Mouse (Mus musculus): ENCODE measurements around the gene Coq3.

Coq3 gene

DNA sequence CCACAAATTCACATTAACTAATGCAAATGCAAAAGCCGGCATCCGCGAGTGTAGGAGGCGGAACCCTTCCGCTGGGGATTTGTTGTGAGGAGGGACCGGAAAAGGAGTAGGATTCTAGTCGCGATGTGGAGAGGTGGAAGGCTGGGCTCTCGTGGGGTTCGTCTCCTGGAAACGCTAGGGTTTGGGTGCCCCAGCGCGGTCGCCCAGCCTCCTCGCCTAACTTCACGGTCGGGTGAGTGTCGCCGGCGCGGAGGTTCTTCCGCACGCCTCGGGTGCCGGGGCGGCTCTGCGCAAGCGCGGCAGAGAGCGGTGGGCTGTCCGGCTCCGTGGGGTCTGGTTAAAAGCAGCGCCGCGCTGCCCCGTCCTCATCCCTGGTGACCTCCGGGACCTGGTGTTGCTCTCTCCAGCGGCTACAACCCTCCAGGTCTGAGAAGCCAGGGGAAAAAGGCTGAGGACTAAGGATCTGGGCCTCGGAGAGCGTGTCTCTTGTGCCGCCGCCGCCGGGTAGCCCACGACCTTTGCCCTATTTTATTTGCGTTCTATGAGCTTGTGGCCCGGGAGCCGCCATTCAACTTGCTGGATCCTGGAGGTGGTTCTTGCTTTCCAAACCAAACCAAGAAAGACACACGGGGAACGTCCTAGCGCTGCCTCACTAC lies at the start of gene Coq3:
TSS of gene Coq3 (plus strand) at position 109 of the 656 bp plus-strand sequence.
- peak; percentile 76 to 87 for DNase-seq (ENCODE audit: low spot score in 2 of 2)

DNA sequence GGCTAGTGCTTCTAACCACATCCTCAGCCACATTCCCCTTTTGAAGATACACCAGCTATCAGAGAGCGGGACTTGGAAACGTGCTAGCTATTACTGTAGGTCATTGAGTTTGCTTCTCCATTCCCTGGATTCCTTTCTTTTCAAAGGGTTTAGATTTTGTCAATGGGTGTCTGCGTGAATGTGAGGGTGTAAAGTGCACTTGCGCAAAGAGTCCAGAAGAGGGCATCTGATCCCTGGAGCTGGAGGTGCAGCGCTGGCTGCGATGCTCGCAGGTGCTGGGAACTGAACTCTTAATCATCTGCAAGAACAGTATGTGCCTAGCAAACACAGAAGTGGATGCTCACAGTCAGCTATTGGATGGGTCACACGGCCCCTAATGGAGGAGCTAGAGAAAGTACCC lies 46.6 kb upstream of the Coq3 start:
- no peak for DNase-seq (ENCODE audit: low spot score in 2 of 2)

DNA sequence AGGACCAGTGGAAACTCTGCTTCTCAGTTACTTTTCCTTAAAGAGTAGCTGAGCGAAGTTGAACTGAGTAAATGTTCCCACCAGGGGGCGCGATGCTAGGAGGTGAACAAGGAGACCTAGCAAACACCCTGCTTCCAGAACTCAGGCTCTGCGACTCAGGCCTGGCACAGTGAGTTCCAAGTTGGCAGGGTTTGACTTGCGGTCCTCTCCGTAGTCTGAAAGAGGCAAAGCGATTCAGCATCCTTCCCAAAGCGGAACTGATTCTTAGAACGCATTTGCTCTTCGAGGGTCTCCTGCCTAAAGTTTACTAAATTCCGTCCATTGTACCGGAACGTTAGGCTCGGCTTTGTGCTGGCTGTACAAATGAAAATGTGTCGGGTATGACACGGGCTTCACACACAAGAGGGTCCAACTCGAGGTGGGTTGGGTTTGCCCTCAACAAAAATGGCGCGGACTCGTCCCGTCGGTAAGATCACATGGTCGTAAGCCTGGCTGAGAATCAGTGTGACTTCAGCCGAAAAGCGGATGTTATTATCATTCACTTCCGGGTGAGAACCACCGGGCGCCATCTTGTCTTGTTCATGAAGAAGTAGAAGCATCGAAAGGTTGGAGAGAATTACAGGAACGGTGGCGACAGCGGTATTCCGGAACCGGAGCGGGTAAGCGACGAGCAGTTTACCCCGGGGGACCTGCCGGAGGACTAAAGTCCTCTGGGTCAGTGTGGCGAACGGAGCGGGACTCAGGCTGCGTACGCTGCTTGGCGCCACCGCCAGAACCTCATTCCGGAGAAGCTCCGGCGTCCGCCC lies 31.8 kb upstream of the Coq3 start, which contains the start of gene Pnisr:
TSS of gene Pnisr (plus strand) at position 103 of the 806 bp plus-strand sequence.
- DNase-seq (ENCODE audit: low spot score in 2 of 2): peak; percentile 91 to 97

DNA sequence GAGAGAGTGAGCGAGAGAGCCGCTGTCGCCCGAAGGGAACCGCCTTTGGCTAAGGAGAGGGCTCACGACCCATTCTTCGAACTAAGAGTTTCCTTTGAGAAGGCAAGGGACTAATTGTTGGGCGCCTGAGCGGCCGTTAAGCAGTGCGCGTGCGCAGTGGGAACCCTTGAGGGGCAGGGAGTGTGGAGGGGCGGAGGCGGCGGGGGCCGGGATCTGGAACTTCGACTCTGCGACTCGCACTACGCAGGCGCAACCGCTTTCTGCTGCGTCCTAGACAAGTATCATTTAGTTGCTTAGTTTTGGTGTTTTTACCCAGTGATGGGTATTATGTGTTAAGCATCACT lies 31.2 kb upstream of the Coq3 start:
- DNase-seq (ENCODE audit: low spot score in 2 of 2): peak; percentile 89 to 95

DNA sequence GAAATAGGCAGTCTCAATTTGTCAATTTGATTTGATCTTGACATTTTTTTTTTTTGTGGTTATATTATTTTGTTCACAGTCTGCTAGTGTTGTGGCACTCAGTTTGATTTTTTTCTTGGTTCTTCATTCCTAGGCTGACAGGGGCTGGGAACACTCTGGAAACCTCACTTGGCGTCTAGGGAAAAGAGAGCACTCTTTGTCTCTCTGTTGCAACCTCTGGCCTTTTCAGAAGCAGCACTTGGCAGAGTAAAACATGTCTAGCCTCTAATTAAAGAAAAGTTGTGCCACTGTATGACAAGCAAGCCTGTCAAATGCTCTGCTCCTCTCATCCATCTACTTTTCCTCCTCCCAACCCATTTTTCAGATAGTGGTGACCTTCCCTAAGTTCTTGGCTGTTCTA lies 22.0 kb upstream of the Coq3 start:
- no peak for DNase-seq (ENCODE audit: low spot score in 2 of 2)

DNA sequence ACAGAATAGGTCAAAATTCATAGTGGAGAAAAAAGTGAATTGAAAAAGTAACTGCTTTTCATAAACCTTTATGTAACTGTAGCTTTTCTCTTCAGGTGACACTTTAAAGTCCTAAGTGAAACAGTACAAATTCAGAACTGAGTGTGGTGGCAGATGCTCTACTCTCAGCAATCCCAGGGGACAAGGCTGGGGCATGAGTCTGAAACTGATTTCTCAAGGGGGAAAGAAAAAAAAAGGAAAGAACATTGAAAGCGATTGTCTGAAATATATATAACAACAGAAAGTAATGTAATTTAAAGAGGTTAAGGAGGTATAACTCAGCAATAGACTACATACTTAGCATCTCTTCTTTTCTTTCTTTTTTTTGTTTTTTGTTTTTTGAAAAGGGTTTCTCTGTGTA lies 14.2 kb upstream of the Coq3 start:
- no peak for DNase-seq (ENCODE audit: low spot score in 2 of 2)

DNA sequence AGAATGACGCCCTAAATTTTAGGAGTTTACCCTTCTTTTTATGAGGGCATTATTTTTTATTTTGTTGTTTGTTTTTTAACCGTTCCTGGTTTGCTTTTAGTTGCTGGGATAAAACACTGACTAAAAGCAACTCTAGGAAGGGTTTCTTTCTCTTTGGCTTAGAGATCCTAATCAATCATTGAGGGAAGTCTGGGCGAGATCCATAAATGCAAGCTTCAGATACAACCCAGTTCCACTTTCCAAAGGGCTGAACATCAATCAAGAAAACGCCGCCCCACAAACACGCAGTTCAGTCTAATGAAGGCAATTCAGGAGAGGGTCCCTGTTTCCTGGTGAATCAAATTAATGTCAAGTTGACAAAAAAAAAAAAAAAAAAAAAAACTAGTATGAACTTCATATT lies 697 bp upstream of the Coq3 start:
- DNase-seq (ENCODE audit: low spot score in 2 of 2): no peak

DNA sequence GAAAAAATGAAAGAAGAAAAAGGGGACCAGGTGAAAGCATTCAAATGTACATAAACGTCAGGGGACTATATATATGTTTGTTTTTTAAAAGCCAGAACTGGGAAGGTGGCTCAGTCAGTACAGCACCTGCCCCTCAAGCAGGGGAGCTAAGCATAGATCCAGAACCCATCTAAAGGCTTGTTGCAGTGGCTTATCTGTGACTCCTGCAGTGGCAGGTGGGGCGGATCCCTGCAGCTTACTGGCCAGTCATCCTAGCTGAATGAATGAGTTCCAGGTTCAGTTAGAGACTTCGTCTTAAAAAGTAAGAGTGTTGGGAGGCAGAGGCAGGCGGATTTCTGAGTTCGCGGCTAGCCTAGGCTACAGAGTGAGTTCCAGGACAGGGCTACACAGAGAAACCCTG lies 3.3 kb downstream of the Coq3 start:
- DNase-seq (ENCODE audit: low spot score in 2 of 2): no peak

DNA sequence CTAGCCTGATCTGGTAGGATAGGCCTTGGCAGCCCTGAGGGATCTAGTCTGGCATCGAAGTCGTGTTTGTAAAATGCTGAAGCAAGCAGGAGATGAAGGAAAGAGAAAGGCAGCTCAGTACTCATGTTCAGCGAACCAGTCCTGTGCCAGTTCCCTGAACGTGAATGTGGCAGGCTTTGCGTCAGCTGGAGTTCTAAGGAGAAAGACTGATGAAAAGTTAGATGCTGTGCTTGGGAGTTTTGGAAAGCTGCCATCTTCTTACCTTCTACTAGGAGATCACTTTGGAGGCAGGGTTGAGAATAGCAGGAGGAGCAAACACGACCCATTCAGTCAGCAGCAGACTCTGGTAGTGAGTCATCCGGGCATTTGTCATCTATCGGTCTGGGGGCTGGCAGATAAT lies 6.4 kb downstream of the Coq3 start:
- no peak for DNase-seq (ENCODE audit: low spot score in 2 of 2)

DNA sequence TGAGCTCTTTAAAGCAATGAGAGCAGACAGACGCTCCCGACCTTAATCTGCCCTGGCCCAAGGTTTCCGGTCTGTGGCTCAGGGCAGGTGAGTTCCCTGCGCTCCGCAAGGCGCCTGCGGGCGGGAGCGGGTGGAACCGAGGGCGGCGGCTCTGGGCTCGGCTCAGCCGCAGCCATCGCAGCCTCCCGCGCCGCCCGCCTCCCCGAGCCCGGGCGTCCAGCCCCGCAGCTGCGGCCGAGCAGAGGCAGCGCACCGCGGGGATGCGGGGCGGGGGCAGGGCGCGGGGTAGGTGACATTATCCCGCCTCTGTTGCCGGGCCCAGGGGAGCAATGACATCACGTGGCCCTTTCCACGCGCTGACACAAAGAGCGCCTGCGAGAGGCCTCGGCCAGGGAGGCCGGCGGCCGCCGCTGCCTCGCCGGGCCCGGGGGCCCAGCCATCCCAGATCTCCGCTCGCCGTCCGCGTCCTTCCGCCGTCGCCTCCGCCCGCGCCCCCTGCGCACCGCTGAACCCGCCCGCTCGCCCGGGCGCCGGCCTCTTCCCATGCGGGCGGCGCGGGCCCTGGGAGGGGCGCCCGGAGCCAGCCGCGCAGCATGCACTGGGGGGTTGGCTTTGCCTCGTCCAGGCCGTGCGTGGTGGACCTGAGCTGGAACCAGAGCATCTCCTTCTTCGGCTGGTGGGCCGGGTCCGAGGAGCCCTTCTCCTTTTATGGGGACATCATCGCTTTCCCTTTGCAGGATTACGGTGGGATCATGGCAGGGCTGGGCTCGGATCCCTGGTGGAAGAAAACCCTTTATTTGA lies 51.7 kb downstream of the Coq3 start, which contains the start of gene Faxc:
TSS of gene Faxc (plus strand) at position 359 of the 801 bp plus-strand sequence.
- peak in 1 of 2 experiments; percentile 58 for DNase-seq (ENCODE audit: low spot score in 2 of 2)

DNA sequence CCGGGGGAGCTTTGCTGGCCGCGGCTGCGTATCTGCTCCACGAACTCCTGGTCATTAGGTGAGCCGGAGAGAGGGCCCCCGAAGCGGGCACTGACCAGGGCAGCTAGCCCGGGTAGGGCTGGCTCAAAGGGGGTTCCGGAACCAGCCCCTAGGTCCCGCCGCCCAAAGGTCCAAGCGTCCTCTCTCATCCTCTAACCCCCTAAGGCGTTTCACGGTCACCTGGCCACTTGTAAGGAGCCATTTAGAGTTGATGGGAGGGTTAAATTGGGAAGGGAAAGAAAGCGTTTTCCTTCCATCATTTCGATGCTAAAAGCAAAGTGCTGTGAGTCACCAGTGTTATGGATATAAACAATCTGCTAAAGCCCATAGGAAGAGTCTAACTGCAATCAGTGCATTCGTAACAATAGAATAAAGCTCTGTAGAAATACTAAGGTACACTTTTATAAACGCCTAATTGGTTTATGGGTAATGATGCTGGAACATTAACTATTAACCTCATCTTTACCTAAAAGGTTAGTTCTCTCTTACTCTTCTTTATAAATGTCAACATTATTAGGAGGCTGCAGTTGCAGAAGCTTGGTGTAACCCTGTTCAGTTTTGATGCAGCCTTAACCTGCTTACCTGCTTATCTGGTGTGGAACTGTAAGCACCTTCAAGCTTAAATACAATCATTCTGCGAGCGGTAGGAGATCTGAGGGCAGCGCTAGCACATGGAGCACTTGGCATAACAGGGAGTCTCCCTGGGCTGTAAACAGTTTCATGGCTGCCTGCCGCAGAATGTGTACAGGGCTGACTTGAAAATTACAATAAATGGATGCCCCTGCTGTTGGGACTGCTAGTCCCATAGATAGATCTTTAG lies 52.5 kb downstream of the Coq3 start:
- DNase-seq (ENCODE audit: low spot score in 2 of 2): no peak

DNA sequence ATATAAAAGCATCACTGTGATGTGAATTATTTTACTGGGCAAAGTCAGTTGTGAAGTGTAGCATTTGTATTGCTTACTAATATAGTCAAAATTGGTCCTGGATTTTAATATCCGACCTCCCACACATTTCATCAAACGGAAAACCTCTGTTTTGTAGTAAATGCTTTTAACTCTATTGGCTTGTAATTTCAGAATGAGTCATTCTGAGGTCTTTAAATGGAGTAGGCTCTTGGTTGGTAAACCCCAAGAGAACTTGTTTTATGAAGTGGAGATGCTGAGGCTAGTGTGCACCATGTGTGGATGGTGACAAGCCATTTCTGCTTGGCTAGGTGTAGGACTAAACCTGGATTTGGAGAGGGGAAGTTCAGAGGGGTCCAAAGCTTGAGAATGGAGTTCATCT lies 55.9 kb downstream of the Coq3 start:
- no peak for DNase-seq (ENCODE audit: low spot score in 2 of 2)

DNA sequence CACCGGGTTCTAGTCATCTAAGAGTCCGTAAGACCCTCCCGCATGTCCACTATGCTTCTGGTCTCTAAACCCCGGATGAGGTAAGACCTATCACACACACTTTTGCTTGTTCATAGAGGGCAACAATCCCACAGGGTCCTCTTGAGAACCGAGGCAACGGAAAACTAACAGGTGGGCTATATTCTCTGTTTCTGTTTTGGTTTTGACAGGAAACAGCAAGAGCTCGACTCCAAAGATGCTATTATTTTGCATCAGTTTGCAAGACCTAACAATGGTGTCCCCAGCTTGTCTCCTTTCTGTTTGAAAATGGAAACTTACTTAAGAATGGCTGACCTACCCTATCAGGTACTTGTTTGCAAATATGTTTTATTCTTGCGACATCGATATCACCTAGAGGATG lies 57.0 kb downstream of the Coq3 start:
- DNase-seq (ENCODE audit: low spot score in 2 of 2): no peak

DNA sequence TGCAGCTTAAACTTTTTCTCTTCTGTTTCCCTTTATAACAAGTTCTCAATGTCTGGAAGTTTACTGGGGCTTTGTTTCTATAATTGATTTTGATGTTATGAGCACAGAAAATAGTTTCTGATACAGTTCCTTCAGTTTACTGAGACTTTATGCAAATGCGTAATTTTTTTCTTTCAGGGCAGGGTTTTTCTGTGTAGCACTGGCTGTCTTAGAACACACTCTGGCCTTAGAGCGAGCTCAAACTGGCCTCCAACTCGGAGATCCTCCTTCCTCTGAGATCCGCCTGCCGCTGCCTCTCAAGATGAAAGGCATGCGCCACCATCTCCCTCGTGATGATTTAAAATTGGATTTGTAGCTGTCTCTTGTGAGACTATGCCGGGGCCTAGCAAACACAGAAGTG lies 58.4 kb downstream of the Coq3 start:
- DNase-seq (ENCODE audit: low spot score in 2 of 2): no peak

DNA sequence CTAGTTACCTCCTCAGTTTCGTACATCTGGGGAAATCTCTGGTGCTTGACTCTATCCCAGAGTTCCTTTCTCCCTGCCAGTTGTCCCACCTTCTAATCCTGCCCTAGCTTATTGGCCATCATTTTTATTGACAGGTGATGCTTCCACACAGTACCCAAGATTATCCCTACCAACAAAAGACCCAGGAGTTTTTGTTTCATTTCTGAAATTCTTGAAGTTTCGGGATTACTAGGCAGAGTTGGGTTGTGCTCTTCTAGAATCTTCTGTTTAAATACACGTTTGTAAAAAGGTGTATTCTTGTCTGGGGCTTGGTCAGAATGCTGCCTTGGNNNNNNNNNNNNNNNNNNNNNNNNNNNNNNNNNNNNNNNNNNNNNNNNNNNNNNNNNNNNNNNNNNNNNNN lies 65.2 kb downstream of the Coq3 start:
- DNase-seq (ENCODE audit: low spot score in 2 of 2): no peak

DNA sequence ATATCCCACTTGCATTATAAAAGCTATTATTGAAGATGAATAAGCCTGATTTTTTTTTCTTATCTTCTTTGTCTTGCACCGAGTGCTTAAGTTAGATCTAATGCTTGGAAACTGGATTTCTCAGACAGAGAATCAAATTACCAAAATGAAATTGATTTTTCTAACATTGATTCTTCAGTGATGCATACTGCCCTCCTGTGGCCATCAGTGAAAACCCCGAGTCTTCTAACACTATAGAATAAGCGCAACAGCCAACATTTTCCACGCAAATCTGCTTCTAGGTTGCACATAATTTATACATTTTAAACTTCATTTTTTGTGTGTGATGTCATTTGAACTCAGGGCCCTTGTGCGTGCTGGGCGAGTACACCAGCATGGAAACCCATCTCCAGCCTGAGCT lies 72.0 kb downstream of the Coq3 start:
- no peak for DNase-seq (ENCODE audit: low spot score in 2 of 2)

DNA sequence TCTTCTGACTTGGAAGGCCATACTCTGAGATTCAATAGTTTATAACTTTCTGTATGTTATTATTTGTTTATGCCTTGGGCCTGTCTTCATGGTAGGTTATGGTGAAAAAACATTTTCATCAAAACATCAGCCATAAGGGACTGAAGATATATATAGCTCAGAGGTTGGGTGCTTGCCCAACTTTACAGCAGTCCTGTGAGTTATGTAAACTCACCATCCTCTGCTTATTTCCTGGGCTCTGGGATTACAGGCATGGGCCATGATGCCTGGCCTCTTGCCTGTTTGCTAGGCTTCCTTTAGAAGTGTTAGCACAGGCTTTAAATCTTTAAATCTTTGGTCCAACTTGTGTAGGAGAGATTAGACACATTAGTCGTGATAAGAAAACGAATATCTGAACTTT lies 72.8 kb downstream of the Coq3 start:
- DNase-seq (ENCODE audit: low spot score in 2 of 2): no peak

DNA sequence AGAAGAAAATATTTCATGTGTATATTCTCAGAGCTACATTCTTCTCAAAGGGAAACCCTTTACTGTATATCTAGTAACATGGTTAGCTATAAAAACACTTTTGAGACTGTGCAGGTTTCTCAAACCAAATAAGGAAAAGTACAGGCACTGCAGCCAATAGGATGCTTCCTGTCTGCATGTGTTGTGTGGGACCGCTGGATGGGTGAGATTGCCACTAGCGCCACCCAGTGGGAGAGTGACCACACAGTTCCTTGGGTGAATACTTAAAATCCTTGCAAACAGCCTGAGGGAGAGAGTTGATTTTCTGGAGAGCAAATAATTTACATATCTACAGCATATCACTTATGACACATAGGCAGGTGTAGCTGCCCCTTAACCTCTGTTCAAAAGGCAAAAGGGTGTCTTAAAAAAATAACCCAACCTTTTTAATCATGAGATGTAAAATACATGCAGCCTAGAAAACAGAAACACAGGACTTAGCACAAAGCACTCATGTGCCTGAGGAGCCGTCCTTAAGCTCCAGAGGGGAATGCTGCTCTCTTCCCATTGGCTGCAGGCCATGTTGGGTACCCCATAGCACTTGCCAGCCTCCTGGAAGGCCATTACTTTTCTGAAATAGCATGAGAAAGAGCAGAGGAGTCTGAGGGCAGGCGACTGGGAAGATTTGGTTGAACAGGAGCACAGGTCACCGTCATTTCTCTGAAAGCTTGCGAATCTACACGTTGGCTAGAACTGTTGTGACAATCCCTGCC lies 78.3 kb downstream of the Coq3 start:
- DNase-seq (ENCODE audit: low spot score in 2 of 2): peak; percentile 24 to 68
